Mouse (Mus musculus) forelimb bud, embryonic 11.5 days (tissue): ENCODE measurements around the gene Insl3.

Source experiments
- DNase-seq: peaks from one replicate; pipeline ENCODE4 v3.0.0-alpha.2; 2012; ENCODE audit warnings: low read depth, low spot score

The Insl3 gene

DNA sequence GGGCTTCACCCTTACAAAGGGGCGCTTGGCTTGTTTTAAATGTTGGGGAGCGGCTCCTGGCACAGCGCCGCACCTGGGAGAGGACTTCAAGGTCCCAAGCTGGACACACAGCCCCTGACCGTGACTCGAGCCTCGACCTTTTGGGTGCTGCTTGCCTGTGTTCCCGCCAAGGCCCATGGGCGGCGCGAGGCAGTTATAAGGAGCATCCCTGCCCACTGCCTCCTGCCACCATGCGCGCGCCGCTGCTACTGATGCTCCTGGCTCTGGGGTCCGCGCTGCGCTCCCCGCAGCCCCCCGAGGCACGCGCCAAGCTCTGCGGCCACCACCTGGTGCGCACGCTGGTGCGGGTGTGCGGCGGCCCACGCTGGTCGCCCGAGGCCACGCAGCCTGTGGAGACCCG lies at the start of gene Insl3:
TSS of gene Insl3 (plus strand) at position 187 of the 400 bp plus-strand sequence.
- no peak for DNase-seq

GRCm38 (mm10) chr8:71639318-71639717 lies 49.7 kb upstream of the Insl3 start:
- no peak for DNase-seq

- DNase-seq = no peak
Measured at GRCm38 (mm10) chr8:71645510-71645909, 43.5 kb upstream of the Insl3 start.

DNA sequence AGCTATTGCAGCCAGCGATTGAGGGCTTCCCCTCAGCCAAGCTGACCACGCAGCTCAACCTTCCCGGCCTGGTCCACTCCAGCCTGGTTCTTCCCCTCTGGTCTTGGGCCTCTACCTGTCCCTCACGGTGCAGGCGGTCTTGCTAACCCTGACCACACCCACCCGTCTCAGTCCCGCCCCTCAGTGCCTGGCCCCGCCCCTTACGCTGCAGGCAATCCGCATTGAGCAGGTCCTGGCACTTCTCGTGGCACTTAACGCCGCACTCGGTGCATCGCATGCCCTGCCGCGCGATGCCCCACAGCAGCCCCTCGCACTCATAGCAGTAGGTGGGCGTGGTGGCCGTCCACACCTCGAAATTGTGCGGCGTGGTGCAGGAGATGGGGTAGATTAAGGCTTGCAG lies 34.4 kb upstream of the Insl3 start:
- DNase-seq = no peak

GRCm38 (mm10) chr8:71657816-71658215 lies 31.2 kb upstream of the Insl3 start:
- DNase-seq = no peak

GRCm38 (mm10) chr8:71658515-71659049 lies 30.4 kb upstream of the Insl3 start:
- DNase-seq = no peak

GRCm38 (mm10) chr8:71659751-71660150 lies 29.3 kb upstream of the Insl3 start:
- DNase-seq = no peak

DNA sequence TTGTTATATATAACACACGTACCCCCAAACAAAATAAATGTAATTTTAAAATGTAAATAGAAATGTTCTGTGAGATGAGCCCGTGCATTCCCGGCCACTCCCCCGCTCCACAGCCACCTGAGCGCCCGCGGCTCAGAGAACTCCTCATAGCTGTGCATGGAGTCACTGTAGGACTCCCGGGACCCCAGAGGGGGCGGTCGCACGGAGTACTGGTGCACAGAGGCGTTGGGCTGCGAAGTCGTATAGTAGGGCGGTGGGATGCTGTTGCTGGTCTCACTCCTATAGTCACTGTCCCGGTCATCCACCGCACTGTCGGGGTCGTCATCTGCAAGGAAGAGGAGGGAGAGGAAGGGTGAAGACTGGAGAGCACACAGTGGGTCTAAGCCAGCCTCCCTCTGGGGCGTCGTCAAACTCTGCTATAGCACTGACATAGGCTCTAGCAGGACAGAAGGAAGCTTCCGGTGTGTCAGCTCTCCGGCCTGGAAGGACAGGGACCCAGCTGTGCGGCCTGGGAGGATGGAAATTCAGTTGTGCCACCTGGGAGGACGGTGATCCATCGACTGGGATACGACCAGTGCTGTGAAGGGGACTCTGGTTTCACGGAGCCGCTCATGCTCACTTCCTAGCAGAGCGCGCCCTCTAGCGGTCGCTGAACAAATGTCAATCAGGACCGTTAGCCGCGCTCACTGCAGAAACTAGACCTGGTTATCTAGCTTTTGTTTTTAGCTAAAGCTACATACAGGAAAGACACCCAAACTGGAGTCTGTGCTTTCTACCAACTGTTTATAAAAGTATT lies 28.5 kb upstream of the Insl3 start:
- peak; percentile 90 for DNase-seq

DNA sequence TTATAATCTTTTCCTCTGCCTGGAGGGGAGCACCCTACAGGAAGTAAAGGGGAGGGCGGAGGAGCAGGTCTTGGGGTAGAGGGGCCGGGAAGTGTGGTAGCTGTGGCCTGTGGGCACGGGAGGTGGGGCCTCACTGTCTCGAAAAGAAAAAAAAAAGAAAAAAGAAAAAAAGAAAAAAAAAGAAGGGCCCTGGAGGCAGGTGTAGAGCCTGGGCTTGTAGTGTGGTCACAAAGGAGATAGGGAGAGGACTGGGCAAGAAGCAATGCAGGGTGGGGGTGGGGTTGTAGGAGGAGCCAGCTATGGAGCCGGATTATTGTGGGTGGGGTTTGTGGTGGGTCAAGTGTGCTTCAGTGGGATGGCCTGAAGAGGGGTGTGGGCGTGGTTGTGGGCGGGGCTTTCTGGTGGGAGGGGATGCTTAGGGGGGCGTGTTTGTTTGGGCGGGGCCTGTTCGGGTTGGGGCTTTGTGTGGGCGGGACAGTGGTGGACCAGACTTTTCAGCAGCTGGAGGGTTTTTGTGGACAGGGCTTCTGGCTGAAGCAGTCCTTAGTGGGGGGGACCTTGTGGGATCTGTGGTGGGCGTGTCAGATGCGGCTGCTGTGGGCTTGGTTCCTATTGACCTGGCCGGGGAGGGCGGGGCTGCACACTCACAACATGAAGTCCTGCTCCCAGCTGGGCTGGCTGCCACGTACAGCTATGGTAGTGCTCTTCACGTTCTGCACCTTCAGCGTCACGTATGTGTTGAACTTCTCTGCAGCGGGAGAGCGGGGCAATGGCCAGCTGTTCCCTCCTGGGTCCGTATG lies 23.5 kb upstream of the Insl3 start:
- peak; percentile 80 for DNase-seq

DNA sequence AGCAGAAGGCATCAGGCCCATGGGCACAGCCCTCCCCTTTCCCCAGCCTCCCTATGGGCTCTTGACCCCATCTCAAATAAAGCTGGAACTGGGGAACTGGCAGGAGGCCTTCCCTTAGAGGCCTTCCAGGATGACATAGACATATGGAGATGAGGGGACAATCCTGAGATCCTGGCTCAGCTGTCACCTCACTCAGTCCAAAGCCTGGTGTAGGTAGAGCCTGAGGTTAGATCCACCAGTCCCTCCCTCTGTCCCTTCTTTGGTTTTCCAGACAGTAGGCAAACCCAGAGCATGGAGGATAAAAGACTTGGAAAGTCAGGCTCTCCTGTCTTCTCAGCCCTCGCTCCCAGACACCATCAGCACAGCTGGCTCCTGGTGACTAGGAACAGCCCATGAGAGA lies 22.2 kb upstream of the Insl3 start:
- no peak for DNase-seq

GRCm38 (mm10) chr8:71667256-71667655 lies 21.8 kb upstream of the Insl3 start:
- no peak for DNase-seq

DNA sequence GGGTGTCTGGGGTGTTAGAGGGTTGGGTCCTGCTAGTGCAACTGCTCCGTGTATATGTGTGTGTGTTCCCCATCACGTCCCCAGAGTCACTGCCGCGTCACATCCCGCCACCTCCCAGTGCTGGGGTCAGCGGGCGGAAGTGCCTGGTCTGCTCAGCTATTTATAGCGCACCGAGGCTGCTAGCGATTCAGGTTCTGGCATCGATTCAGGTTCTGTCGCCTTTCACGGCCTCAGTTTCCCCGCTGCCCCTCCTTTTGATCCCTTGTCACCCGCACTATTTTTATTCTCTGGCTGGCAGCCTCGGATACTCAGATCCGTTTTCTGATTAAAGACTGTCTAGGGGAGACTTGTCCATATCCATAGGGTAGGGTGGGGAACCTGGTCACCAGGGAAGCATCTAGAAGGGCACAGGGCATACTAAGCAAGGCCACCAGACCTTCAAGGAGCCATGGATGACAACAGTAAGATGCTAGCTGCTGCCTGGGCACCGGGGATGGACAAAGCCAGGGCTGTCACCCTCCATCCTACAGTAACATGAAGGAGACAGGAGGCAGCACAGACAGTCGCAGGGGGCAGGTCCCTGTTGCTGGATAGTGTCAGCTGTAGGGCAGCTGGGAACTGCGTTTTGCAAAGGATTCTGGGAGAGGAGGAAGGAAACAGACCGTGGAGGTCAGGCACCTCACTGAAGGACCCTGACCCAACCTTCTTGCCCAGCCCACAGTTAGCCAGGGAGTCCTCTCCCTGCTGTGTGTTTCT lies 20.6 kb upstream of the Insl3 start:
- DNase-seq = no peak

GRCm38 (mm10) chr8:71670198-71670597 lies 18.8 kb upstream of the Insl3 start:
- DNase-seq = no peak

DNA sequence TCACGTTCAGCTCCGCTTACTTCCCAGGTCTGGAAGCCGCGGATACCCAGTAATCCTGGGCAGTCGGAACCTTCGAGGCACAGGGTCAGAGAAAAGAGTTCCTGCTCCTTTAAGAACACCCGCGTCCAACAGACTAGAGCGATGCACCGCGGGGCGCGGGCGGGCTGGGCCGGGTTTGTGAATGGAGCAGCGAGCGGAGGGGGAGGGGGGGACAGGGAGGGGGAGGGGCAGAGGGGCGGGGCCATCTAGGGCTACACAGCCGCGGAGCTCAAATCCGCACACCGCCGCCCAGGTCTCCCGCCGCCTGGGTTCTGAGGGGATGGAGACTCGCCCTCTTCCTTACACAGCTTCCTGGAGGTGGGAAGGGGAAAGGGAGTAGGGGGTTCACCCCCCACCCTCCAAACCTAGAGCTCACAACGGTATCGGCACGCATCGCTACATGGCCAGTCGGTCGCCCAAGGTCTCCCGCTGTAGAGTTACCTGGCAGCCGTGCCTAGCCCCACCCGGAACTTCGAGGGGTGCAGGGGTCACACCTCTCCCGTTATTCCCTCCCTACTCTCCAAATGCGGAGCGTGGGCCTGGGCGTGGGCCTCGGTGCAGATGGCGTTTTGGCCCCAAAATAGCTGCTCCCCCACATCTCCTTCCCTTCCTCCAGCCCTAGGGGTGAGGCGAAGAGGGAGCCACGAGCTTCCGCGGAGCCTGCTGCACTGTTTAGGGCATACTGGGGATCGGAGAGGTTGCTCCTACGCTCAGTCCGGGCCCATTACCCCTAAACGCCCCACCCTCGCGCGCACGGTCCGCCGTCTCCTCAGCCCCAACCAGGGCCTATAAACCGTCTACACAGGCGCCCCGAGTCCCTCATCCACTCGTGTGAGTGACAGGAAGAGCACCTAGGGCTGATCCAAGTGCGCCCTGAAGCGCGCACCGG lies 18.1 kb upstream of the Insl3 start:
- peak; percentile 60 for DNase-seq

DNA sequence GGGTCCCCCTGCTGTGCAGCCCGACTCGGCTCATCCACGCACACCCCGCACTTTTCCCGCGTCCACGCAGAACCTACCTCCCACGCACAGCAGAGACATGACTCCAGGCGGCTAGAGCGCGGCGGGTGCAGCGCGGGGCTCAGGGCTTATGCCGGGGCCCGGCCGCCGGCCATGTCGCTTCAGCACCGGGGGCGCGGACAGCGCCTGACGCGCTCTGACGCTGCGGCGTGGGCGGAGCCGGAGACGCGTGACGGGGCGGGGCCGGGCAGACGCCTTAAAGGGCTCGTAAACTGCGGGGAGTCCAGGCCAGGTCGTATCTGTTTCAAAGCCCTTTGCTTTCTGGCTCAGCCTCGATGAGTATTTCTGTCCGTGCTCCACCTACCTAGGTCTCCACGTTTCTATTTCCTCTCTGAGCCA lies 17.5 kb upstream of the Insl3 start, which contains the start of gene Unc13a:
TSS of gene Unc13a (minus strand) at position 209 of the 417 bp plus-strand sequence.
- peak; percentile 91 for DNase-seq

DNA sequence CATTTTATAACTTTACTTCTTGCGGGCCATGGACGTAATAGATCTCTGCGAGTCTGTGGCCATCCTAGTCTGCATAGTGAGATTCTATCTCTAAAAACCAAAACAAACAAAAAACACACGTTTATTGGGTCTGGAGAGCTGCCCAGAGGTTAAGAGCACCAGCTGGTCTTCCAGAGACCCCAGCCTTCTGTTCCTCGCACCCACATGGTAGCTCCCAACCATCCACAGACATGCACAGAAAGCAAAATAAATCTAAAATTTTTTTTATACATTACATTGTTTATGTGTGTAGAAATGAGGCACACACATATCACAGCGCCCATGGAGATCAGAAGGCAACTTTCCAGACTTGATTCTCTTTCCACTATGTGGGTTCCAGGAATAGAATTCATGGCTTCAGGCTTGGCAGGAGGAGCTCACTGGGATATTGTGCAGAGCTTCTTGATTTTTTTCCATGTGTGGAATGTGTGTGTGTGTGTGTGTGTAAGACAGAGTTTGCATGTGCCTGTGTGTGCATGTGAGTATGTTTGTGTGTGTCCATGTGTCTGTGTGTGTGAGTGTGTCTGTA lies 16.8 kb upstream of the Insl3 start:
- DNase-seq = no peak

DNA sequence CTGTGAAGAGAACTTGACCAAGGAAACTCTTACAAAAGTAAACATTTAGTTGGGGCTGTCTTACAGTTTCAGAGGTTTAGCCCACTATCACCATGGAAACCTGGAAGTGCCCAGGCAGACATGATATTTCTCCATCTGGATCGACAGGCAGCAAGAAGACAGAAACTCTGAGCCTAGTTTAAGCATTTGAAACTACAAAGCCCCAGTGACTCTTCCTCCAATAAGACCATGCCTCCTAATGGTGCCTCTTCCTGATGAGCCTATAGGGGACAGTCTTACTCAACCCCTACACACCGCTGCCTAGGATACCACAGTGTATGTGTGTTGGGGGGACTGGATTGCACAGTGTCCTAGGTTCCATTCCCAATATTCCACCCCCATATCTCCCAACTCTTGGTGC lies 14.9 kb upstream of the Insl3 start:
- DNase-seq = no peak

DNA sequence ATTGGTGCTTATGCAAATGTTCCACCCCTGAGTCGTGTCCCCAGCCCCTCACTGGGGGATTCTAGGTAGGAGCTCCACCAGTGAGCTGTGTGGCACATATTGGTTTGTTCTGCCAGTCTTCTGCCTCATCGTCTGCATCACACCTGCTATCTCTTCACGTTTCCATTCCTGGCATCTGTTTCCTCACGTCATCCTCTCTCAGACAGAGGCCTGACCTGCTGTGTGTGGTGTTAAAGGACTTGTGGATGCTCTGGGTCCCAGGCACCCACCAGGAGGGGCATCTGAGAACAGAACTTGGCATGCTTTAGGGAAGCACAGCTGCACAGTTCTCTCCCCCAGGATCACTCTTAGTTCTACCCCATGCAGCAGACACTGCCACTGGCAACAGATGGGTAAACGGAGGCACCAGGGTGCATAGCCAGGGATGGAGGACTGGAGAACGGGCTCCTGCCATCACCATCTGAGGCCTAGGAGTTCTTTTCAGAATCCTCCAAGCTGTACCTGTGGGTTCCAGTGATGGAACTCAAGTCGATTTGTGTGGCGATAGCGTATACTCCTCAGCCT lies 13.5 kb upstream of the Insl3 start:
- DNase-seq = no peak

GRCm38 (mm10) chr8:71676020-71676741 lies 12.8 kb upstream of the Insl3 start, which contains the start of gene Jak3:
Gene Jak3 (plus strand): TSS chr8:71676296.
- peak; percentile 48 for DNase-seq
